Mouse (Mus musculus): Measurements from ENCODE around the gene Pigs.

Pigs gene

GRCm38 (mm10) chr11:78327634-78328511 is at the start of gene Pigs:
Gene Pigs, plus strand, starts transcription at chr11:78328415.
- DNase-seq = peak; percentile 98

DNA sequence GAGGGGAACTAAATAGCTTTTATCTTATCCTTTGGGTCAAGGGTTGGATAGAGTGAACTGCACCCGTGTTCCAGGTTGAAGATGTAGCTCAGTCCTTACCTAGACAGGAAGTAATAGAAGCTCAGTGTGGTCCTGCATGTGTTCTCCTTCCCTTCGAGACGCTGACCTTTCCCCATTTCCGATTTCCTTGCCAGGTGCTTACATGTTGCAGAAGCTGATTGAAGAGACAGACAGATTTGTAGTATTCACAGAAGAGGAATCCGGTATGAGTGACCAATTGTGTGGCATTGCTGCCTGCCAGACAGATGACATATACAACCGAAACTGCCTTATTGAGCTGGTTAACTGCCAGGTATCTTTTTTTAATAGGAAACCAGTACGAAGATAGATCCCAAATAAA is 49.4 kb upstream of the Pigs start:
- DNase-seq = no peak

DNA sequence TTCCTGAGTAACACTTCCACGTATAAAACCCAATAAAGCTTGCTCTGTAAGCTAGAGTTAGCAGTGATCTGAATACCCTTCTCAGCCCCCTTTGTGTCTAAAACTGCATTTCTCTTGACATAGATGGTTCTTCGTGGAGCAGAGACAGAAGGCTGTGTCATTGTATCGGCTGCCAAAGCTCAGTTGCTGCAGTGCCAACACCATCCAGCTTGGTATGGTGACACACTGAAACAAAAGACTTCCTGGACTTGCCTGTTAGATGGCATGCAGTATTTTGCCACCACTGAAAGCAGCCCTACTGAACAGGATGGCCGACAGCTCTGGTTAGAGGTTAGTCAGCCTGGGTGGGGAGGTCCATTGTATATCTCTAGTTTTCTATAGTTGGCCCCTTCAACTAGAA is 48.6 kb upstream of the Pigs start:
- no peak for DNase-seq

GRCm38 (mm10) chr11:78289146-78289763 is 39.0 kb upstream of the Pigs start:
- no peak for DNase-seq

DNA sequence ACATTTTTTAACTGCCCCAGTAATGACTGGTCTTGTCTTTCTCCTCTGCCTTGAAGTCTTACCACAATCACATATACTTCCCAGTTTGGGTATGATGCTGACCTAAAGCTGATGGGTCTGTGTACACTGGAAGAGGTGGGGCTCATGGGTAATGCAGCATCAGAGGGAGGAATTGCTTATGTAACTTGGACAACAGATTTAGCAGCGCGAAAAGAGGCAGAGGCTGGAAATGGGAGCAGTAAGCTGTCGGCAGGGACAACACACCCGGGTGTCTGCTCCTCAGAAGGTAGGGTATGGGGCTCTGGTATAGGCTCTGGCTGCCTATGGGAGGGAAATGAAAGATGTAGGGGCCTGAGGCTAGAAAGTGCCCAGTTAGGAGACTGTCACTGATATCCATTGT is 37.6 kb upstream of the Pigs start, which contains the start of gene BC030499:
Gene BC030499, plus strand, starts transcription at position 188 of the 400 bp plus-strand sequence.
- no peak for DNase-seq

DNA sequence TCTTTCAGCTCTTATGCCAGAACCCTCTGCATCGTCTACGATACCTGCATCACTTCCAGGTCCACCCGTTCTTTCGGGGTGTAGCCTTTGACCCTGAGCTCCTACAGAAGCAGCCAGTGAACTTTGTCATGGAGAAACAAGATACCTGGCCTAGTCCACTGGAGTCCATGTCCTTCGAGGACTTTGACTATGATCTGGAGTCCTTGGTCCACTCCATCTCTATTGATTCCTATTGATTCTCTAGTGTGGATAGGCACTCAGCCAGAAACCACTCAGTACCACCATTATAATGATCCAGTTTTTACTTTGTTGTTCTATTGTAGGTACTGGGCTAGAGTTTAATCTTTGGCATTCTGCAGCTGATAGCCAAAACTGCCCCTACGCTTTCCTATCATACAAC is 33.6 kb upstream of the Pigs start:
- DNase-seq = no peak

DNA sequence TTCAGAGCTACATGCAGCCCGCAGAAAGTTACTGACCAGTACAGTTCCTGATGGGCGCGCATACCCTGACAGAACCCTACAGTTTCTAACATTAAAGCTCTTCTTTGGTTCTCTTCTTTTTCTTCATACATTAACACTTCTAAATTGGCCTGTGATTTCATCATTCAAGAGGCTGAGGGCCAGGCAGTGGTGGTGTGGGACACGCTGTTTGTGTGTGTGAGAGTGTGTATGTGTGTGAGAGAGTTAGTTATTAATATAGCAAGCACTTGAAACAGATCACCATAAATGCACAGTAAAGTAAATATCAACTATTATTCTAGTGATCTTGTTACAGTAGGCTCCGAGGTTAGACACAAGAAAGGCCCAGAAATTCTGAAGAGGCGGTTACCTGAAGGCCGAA is 27.3 kb upstream of the Pigs start:
- no peak for DNase-seq

DNA sequence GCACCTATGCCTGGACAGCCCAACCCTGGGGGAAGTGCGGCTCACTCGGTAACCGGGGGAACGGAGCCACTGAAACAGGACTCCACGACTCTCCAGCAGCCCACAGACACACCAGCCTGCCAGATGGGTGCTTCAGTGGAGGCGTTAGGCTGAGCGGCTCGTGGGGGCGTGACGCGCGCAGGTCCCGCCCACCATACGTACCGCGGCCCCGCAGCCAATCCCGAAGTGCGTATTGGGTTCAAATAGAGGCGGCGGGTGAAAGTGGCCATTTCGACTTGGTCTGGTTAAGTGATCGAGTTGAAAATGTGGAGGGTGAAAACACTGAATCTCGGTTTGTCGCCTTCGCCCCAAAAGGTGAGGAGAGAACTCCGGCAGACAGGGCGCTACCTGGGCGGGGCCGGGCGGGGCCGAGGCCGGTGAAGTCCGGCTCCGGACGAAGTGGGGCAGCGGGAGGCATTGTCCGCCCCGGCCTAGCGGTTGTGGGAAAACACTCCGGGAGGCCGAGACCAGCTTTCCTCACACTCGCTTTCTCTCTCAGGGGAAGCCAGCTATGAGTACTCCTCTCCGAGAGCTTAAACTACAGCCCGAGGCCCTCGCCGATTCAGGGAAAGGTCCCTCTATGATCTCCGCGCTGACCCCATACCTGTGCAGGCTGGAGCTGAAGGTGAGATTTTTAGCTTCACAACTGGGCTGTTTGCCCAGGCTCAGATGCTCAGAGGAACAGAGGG is 26.7 kb upstream of the Pigs start, which contains the start of gene Spag5:
Gene Spag5, plus strand, starts transcription at position 173 of the 728 bp plus-strand sequence.
- peak; percentile 94 for DNase-seq

DNA sequence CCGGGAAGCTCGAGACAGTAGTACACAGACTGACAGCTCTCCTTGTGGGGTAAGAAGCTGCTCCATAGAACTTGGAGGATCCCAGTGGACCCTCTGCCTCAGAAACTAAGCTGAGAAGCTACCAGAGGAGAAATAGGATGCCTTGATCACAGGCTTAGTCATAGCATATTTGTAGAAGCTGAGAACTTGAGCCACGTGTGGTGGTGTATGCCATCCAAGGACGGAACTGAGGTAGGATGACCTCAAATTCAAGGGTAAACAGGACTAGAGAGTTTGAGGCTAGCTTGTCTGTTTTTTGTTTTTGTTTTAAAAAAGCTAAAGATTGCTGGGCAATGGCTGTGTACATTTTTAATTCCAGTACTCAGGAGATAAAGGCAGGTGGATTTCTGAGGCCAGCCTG is 22.9 kb upstream of the Pigs start:
- no peak for DNase-seq

DNA sequence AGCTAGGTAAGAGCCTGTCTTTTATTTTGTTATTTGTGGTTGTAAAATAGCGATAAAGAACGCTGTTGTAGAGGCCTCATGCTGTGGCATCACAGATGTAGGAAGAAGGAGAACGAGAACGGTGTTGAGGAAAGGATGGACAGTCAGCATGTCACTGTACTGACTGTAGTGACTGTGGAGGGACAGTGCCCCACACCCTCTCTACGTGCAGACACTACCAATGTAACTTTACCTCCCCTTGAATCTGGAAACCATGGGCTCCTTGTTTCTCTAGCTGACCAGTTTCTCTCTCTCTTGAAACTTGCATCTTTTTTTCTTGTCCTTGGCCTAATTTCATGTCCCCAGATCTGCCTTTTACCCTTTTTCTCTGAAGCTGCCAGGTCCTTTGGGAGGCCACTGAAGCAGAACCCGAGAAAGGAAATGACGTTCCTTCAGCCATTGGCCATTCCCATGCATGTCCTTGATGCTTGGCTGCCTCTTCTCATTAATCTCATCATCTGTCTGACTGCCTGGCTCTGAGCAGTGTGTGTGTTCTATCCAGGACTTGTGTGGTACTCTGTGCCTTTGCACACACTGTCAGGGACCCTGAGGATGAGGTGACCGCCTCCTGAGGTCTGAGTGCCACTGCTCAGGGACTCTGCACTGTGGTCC is 17.2 kb upstream of the Pigs start:
- DNase-seq = no peak

- peak; percentile 43 for DNase-seq
Measured at GRCm38 (mm10) chr11:78313662-78314061, 14.6 kb upstream of the Pigs start.

GRCm38 (mm10) chr11:78318411-78318810 is 9.8 kb upstream of the Pigs start:
- no peak for DNase-seq

- no peak for DNase-seq
Measured at GRCm38 (mm10) chr11:78322076-78322831, 6.0 kb upstream of the Pigs start.

DNA sequence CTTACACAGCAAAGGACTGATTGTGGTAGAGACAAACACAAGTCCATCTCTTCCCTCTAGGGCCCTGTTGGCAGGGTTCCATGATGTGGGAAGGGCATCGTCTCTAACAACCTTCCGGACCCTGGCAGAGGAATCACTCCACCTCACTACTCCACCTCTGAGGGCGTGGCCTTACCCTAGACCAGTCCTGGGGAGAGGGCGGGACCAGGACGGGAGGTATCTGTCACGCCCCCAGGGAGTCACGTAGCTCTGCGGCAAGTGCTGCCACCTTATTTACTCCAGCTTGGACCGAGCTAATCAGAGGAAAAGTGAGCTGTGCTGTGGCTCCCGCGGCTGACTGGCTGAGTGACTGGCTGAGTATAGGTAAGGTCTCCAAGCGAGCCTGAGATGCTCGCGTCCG is 5.4 kb upstream of the Pigs start, which contains the start of gene Aldoc:
Gene Aldoc, plus strand, starts transcription at position 109 of the 400 bp plus-strand sequence.
- DNase-seq = peak; percentile 93

GRCm38 (mm10) chr11:78324000-78324785 is 4.0 kb upstream of the Pigs start:
- DNase-seq = no peak

GRCm38 (mm10) chr11:78324965-78325364 is 3.2 kb upstream of the Pigs start:
- no peak for DNase-seq

DNA sequence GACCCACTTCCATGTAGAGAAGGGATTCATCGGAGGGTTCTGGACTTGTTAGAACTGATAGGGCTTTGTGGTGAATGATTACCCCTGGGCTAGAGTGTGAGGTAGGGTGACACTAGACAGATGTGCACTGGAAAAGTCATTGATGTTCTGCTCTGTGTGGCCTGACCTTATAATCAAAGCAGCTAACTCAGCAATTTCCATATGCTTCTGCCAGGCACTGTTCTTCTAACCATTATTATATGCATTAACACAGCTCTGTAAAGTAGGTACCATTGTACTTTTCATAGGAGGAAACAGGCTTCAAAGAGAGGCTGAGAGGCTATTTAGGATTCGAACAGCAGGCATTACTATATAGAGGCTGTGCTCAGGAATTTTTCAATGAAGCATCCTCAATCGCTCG is 1.0 kb upstream of the Pigs start:
- DNase-seq = no peak

GRCm38 (mm10) chr11:78328512-78329056 is 369 bp downstream of the Pigs start:
- no peak for DNase-seq

DNA sequence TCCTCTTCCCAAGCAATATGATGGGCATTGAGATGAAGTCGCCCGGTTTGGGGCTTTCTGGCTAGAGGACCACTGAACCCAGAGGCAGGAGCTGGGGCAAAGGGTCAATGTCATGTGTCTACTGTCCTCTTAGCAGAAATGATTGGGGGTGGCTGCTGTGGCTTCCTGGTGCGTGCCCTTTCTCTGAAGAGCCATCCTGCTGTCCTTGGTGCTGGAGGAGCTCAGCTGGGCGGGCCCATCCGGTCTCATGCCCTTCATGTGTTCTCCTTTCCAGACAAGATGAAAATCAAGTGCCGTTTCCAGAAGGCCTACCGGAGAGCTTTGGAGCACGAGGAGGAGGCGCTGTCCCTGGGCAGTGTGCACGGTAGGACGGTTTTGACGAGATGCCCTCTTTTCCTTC is 4.5 kb downstream of the Pigs start:
- DNase-seq = no peak

GRCm38 (mm10) chr11:78333992-78334391 is 5.8 kb downstream of the Pigs start:
- DNase-seq = no peak

DNA sequence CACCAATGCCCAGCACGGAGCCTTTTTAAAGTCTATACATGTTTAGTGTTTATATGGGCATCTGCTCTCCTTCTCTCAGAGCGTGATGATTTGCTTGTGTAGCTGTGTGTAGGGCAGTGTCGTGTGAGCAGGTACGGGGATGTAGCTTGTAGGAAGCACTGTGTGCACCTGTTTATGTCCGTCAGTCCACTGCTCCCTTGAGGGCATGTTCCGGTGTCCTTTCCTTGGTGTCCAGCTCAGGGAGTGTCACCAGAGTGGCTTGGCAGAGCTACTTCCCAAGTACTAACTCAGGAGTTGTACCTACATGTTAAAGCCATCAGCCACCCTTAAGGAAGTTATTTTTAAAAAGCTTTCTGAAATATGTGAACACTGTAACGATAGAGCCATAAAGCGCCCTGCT is 8.8 kb downstream of the Pigs start:
- DNase-seq = no peak

Data from kidney, postnatal 14 days (tissue).